Mouse (Mus musculus) lung, postnatal 14 days (tissue): Measurements from ENCODE around the gene Slain1.
"Not testable (repeated sequence)": the region's sequence is repeated elsewhere in the genome, so short reads cannot be mapped to it uniquely, and the experiment has no call there.

ENCODE experiments used
- DNase-seq: peaks from one replicate; pipeline ENCODE4 v3.0.0; 2021

The Slain1 gene

GRCm38 (mm10) chr14:103728951-103729725 is 79.1 kb downstream of the Slain1 start:
- no peak for DNase-seq

- DNase-seq: no peak
Measured at GRCm38 (mm10) chr14:103729760-103730367, 79.8 kb downstream of the Slain1 start.

- DNase-seq: no peak
Measured at GRCm38 (mm10) chr14:103732626-103733025, 82.6 kb downstream of the Slain1 start.

- no peak for DNase-seq
Measured at GRCm38 (mm10) chr14:103741216-103741615, 91.2 kb downstream of the Slain1 start.

- DNase-seq: peak; percentile 5
Measured at GRCm38 (mm10) chr14:103742150-103742549, 92.1 kb downstream of the Slain1 start.

- no peak for DNase-seq
Measured at GRCm38 (mm10) chr14:103747345-103747744, 97.3 kb downstream of the Slain1 start.

GRCm38 (mm10) chr14:103750638-103751037 is 100.6 kb downstream of the Slain1 start:
- DNase-seq: not testable (repeated sequence)

- DNase-seq: no peak
Measured at GRCm38 (mm10) chr14:103751384-103751783, 101.4 kb downstream of the Slain1 start.

GRCm38 (mm10) chr14:103752773-103753172 is 102.7 kb downstream of the Slain1 start:
- no peak for DNase-seq

GRCm38 (mm10) chr14:103754041-103754440 is 104.0 kb downstream of the Slain1 start:
- DNase-seq: no peak

- no peak for DNase-seq
Measured at GRCm38 (mm10) chr14:103754465-103754864, 104.4 kb downstream of the Slain1 start.
